Mouse (Mus musculus): ENCODE data around the gene Spib.

Spib gene

DNA sequence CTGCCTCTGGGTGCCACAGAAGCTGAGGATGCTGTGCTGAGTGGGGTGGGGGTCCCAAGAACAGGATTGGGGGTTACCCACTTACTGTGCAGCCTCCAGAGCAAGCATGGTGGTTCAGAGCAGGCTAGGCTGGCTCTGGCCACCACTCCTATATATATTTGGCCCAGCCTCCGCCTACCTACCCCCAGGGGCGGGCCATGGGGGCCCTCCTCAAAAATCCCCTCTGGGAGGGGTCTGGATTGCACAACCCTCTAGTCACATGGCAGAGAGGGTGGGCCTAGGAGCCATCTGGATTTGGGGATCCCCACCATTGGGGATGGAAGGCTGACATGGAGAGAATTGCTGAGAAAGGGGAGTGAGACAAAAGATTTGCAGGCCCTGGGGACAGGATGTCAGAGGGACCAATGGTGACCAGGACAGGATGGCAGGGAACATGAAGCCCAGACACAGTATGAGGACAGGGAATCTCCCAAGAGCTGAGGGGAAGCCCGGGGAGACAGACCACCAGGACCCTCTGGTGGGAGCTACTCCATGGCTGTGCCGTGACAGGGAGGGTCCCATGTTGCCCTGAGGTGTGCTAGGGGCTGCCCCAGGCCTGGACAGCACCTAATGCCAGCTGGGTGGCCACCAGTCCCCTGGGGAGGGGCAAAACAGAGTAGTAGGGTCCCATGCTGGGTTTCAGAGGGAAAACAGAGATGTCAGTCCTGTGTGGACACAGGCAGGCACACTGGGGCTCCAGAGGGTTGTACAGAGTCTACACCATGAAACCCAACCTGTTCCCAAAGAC lies at the start of gene Spib:
Spib (minus strand) TSS at position 126 of the 787 bp plus-strand sequence.
- no peak for DNase-seq (ENCODE audit: low read depth, low spot score)

DNA sequence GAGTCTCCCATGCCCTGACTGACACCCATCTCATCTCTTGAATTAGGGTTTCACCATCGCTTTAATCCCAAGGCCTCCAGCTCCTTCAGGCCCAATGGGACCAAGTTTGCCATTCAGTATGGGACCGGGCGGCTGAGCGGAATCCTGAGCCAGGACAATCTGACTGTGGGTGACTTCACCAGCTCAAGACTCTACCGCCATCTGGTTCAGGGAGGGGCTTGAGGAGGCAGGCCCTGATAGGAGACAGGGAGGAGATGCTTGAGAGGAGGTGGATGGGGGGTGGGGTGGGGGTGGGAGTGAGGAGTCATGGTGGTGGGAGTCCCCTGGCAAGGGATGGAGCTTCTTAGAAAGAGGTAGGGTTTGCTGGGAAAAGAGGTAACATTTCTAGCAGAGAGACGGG lies 49.8 kb upstream of the Spib start:
- no peak for DNase-seq (ENCODE audit: low read depth, low spot score)

GRCm38 (mm10) chr7:44576333-44576844 lies 44.5 kb upstream of the Spib start:
- DNase-seq (ENCODE audit: low read depth, low spot score), result no peak

- DNase-seq (ENCODE audit: low read depth, low spot score), result no peak
Measured at GRCm38 (mm10) chr7:44572956-44573484, 41.1 kb upstream of the Spib start.

- no peak for DNase-seq (ENCODE audit: low read depth, low spot score)
Measured at GRCm38 (mm10) chr7:44572213-44572701, 40.4 kb upstream of the Spib start, which contains the start of gene Napsa. Napsa (plus strand) TSS chr7:44572380.

DNA sequence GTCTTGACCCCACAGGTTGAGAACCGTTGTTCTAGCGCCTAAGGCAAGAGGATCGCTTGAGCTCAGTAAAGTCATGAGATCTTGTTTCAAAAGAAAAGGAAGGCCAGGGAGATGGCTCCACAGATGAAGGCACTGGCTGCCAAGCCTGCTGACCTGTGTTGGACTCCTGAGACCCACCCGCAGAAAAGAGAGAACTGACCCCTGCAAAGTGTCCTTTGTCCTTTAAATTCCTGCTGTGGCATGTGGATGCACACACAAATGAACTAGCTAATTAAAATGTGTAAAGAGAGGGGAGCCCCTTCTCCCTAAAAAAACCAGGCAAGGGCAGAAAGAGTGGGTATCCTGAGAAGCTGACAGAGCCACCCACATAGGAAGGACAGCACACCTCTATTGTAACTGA lies 39.9 kb upstream of the Spib start:
- DNase-seq (ENCODE audit: low read depth, low spot score), result no peak

- no peak for DNase-seq (ENCODE audit: low read depth, low spot score)
Measured at GRCm38 (mm10) chr7:44570989-44571388, 39.1 kb upstream of the Spib start.

DNA sequence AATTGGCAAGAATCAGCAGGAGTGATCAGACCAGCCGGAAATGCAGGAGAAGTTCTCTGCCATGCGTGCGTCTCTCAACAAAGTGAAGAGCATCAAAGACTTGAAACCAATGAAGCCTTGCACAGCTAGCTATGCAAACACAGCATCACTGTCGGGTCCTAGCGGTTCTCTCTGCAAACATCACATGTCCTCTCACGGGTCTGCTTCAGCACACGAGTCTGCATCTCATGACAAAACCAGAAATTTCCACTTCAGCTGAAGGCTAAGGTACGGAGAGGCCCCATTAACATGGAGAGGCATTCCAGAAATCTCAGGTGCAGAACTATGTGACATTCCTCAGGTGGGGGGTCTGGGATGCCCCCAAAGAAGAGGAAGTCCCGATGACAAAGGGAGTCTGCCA lies 36.9 kb upstream of the Spib start:
- DNase-seq (ENCODE audit: low read depth, low spot score), result no peak

GRCm38 (mm10) chr7:44565414-44565813 lies 33.5 kb upstream of the Spib start:
- DNase-seq (ENCODE audit: low read depth, low spot score), result no peak

GRCm38 (mm10) chr7:44564486-44564885 lies 32.6 kb upstream of the Spib start:
- no peak for DNase-seq (ENCODE audit: low read depth, low spot score)

DNA sequence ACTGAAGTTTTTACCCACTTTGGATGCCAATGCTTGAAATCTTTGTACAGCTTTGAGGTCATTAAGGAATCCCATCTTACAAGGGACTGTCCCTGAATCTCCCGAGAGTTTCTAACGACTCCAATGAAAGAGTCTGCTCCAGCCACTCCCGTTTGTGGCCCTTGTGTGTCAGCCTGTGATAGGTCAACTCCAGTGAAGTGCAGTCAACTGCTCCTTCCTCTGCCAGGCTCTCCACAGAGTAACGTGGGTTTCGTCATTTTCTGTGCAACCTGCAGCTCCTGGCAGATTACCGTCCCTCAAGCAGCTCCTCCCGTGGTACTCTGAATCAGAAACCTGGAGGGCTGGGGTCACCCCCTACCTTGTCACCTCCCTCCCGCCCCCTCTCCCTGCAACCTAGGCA lies 31.4 kb upstream of the Spib start:
- DNase-seq (ENCODE audit: low read depth, low spot score), result no peak

GRCm38 (mm10) chr7:44560435-44561400 lies 28.8 kb upstream of the Spib start:
- DNase-seq (ENCODE audit: low read depth, low spot score), result peak; percentile 91

DNA sequence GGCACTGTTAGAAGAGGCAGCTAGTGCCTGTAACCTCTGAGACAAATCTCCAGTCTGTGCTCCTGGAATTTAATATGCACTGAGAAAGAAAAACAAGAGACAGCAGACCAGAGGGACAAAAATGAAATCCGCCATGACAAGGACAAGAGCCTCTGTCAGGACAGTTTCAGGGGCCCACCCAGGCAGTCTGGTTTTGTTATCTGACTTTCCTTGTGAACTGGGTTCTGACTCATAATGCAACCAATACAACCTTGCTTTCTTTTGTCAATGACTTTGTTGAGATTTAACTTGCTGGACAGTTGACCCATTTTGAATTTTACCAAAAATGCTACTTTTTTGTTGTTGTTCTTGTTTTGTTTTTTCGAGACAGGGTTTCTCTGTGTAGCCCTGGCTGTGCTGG lies 25.8 kb upstream of the Spib start:
- no peak for DNase-seq (ENCODE audit: low read depth, low spot score)

DNA sequence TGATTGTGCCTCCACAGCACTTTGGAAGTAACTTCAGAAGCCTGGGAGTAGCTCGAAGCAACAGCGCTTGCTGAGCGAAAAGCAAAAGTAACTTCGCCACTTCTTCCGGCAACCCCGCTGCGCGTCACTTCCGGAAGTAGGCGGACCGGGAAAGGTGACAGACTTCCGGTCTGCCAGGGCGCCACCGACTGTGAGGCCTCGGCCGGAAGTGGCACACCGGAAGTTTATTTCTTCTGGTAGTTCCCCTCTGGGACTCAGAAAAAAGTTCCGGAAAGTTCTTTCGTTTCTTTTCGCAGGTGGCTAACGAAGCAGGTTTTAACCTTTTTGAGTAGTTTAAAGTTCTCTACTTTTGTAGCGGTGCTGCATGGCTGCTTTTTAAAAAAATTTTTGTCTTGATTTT lies 22.0 kb upstream of the Spib start, which contains the start of gene Nr1h2:
Nr1h2 (minus strand) TSS at position 126 of the 400 bp plus-strand sequence.
- peak; percentile 98 for DNase-seq (ENCODE audit: low read depth, low spot score)

- DNase-seq (ENCODE audit: low read depth, low spot score), result peak; percentile 88
Measured at GRCm38 (mm10) chr7:44553196-44553764, 21.4 kb upstream of the Spib start.

DNA sequence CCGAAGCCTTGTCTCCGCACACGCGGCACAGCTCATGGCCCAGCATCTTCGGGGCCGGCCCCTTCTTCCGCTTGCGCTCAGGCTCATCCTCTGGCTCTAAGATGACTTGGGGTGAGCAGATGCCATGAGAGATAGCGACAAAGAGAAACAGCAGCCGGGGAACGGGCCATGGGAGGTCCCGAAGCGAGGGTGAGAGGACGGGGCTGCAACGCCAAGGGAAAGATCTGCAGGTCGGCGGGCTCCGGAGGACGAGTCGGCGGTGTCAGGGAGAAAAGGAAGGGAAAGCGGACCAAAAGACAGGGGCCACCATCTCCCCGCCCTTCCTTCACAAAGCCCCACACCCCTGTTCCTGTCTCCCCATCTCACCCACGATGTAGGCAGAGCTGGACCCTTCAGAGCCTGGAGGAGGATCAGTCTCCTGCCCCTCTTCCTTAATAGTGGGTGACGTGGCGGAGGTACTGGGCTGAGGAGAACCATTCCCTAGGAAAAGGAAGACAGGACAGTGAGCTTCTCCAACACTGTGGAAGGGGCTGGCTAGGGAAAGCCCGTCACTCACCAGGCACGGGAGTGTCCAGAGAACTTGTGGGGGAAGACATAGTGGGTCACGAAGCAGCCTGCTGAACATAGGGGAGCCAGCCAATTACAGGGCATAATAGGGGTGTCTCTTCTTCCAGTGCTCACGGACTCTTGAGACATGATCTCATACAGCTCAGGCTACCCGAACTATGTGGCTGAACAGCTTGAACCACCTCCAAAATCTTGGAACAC lies 20.5 kb upstream of the Spib start:
- no peak for DNase-seq (ENCODE audit: low read depth, low spot score)

DNA sequence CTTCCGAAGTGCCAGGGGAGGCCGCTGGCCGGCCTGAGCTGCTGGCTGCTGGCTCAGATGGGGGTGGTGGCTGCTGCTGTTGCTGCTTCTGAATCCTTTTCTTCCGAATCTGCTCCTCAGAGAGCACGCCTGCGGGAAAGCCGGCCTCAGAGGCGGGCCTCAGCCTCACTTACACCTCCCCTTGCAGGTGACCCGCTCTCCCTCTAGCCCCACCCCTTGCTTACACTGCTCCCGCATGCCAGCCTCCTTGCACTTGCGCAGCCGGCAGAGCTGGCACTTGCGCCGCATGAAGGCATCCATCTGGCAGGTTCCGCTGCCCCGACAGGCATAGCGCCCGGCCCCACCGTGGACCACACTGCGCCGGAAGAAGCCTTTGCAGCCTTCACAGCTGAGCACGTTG lies 19.9 kb upstream of the Spib start:
- DNase-seq (ENCODE audit: low read depth, low spot score), result no peak

GRCm38 (mm10) chr7:44551301-44551700 lies 19.4 kb upstream of the Spib start:
- no peak for DNase-seq (ENCODE audit: low read depth, low spot score)

- DNase-seq (ENCODE audit: low read depth, low spot score), result no peak
Measured at GRCm38 (mm10) chr7:44550409-44550678, 18.5 kb upstream of the Spib start.

- DNase-seq (ENCODE audit: low read depth, low spot score), result no peak
Measured at GRCm38 (mm10) chr7:44549621-44550408, 17.9 kb upstream of the Spib start.

Data from CD4-positive, CD25-positive, alpha-beta regulatory T cell, adult 2 months (primary cell).